Mouse (Mus musculus) lung, postnatal 25 days (tissue): Measurements from ENCODE around the gene Osbpl6.
A peak's percentile ranks its signal among the peaks of the same experiment; 100 is the strongest.

ENCODE experiments used
- DNase-seq: peaks from one replicate; pipeline ENCODE4 v3.0.0; 2022; ENCODE audit warnings: low spot score

Osbpl6 gene

GRCm38 (mm10) chr2:76421411-76421924, 15.2 kb downstream of the Osbpl6 start:
- no peak for DNase-seq

GRCm38 (mm10) chr2:76426816-76427215, 20.5 kb downstream of the Osbpl6 start:
- DNase-seq, result no peak

GRCm38 (mm10) chr2:76429318-76429717, 23.0 kb downstream of the Osbpl6 start:
- DNase-seq, result no peak

- DNase-seq, result no peak
Observed at GRCm38 (mm10) chr2:76429855-76430254, 23.5 kb downstream of the Osbpl6 start.

- no peak for DNase-seq
Observed at GRCm38 (mm10) chr2:76430539-76430938, 24.2 kb downstream of the Osbpl6 start.

DNA sequence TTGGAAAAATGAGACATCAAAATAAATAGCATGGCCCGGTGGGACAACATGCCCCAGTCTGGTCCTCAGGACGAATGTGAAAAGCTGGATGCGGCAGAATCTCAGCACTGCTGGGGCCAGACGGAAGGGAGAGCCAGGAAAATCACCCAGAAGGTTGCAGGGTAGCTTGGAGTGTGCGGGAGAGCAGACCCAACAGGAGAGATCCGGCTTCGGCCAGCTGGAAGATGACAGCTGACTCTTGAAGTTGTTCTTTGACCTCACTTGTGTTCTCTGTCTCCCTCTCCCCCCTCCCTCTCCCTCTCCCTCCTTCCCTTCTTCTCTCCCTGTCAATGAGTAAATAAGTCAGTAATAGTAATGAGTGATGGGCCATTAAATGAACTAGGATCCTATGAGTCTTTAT, 27.9 kb downstream of the Osbpl6 start:
- peak; percentile 10 for DNase-seq

DNA sequence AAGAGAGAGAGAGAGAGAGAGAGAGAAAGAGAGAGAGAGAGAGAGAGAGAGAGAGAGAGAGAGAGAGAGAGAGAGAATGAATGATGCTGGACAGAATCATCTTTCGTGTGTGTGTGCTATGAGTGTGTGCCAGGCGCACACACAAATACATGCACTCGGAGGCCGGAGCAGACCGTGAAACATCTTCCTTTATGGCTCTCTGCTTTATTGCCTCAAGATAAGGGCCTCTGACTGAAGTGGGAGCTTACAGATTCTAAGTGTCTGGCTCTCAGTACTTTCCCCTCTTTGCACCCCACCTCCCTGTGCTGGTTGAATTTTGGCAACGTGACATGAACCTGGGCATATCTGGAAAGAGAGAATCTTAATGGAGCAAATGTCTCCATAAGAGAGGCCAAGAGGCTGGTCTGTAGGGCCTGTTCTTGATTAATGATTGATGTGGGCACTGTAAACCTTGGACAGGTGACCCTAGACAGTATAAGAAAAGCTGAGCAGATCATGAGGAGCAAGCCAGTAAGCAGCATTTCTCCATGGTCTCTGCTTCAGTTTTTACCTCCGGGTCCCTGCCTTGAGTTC, 29.4 kb downstream of the Osbpl6 start:
- peak; percentile 14 for DNase-seq

GRCm38 (mm10) chr2:76437372-76437771, 31.1 kb downstream of the Osbpl6 start:
- no peak for DNase-seq

GRCm38 (mm10) chr2:76439540-76439939, 33.2 kb downstream of the Osbpl6 start:
- DNase-seq, result no peak

- no peak for DNase-seq
Observed at GRCm38 (mm10) chr2:76442086-76442485, 35.8 kb downstream of the Osbpl6 start.

GRCm38 (mm10) chr2:76449836-76450355, 43.6 kb downstream of the Osbpl6 start:
- no peak for DNase-seq

DNA sequence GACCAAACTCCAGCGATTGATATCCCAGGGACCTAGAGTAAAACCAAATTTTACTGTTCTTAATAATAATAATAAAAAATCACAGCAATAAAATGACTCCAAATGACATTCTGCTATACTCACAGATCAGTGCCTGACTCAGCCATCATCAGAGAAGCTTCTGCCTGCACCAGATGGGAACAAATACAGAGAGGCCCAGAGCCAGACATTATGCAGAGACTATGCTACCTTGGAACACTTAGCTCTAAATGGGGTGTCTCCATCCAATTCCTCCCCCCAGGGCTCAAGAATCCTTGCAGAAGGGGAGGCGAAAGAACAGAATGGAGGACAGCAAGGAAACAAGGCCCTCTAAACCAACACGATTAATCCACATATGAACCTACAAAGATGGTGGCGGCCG, 60.4 kb downstream of the Osbpl6 start:
- no peak for DNase-seq

- DNase-seq, result peak; percentile 45
Observed at GRCm38 (mm10) chr2:76468204-76468603, 61.9 kb downstream of the Osbpl6 start.

DNA sequence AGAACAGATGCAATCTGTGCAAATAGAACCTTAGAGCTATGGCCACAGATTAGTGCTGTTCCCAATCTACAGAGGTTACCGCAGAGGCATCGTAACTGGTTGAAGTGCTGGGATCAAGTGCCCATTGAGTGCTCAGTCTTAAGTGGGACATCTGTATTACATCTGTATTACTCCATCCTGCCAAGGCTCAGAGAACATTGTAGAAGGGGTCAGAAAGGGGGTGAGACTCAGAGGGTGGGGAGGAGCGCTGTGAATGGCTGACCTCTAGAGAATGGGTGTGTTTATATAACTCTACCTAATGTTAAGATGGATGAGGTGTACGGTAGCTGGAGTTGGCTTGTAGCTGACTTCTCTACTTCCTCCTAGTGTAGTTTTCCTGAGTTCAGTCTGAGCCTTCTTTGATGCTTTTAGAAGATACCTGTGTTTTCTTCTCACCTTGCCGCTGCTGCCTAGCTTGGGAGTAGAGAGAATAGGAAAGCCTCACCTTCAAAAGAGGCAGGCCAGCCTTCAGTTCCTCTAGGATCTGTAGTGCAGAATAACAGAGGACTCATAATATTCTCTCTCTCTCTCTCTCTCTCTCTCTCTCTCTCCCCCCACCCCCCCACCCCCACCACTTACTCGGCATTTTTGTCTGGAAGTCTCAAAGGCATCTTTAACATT, 62.9 kb downstream of the Osbpl6 start:
- DNase-seq, result peak; percentile 25

DNA sequence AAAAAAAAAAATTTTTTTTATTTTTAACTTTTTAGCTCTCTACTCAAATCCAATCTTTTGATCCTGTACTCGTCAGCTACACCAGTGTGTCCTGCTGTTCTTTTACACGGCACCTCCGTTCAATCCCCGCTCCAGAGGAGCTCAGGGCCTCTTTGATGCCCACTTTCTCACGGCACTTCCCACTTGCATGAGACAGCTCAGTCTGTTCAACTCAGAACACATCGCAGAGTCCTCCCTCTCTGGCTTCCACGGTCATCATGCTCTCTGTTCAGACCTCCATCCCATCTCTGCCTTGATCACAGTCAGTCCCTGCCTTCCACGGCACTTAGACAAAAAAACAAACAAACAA, 63.4 kb downstream of the Osbpl6 start:
- no peak for DNase-seq

- DNase-seq, result peak; percentile 28
Observed at GRCm38 (mm10) chr2:76470391-76470790, 64.1 kb downstream of the Osbpl6 start.

GRCm38 (mm10) chr2:76475788-76476187, 69.5 kb downstream of the Osbpl6 start:
- no peak for DNase-seq

- DNase-seq, result no peak
Observed at GRCm38 (mm10) chr2:76488764-76489163, 82.5 kb downstream of the Osbpl6 start.

- peak; percentile 53 for DNase-seq
Observed at GRCm38 (mm10) chr2:76490198-76490597, 83.9 kb downstream of the Osbpl6 start.

- no peak for DNase-seq
Observed at GRCm38 (mm10) chr2:76491371-76491770, 85.1 kb downstream of the Osbpl6 start.

GRCm38 (mm10) chr2:76492224-76492623, 85.9 kb downstream of the Osbpl6 start:
- no peak for DNase-seq

GRCm38 (mm10) chr2:76496006-76496748, 89.9 kb downstream of the Osbpl6 start:
- no peak for DNase-seq

DNA sequence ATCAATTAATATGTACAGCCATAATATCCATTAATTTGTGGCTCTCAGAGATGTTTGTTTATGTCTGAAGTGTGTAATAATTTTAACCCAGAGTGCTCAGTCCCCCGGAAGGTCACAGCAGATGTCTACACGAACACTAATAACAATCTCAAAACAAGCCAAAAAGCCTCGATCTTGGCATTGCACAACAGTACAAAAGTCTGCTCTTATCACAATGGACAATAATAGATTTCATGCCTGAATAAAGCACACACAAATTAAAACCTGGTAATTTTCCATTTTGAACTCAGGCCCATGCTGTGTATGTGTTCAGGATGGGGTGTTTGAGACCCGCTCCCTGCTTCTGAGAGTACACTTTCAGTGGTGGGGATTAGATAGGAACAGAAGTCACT, 90.4 kb downstream of the Osbpl6 start:
- DNase-seq, result no peak
